Mouse (Mus musculus) kidney, postnatal 36 days (tissue): ENCODE data around the gene Fto.

Experiments used
- DNase-seq, 2 experiments: peaks; one replicate each; pipeline ENCODE4 v3.0.0; 2021 to 2022; ENCODE audit warnings: mixed read lengths in 2 of 2

Fto gene

DNA sequence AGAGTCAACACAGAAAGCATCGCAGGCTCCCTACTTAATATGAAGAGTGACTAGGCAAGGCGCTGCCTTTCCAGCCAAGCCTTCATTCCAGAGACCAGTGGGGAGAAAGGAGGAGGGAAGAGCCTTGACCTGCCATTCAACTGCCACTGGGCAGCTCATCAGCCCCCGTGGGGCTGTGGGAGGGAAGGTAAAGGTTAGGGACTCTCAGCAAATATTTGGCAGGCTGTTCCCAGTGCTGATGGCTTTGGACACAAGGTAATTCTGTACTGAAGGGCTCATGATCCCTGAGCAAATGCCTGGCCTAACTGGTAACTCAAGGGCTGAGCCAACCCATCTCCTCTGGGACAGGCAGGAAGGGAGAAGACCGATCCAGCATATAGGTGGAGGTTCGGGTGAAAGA is 393.2 kb downstream of the Fto start:
- DNase-seq = no peak

DNA sequence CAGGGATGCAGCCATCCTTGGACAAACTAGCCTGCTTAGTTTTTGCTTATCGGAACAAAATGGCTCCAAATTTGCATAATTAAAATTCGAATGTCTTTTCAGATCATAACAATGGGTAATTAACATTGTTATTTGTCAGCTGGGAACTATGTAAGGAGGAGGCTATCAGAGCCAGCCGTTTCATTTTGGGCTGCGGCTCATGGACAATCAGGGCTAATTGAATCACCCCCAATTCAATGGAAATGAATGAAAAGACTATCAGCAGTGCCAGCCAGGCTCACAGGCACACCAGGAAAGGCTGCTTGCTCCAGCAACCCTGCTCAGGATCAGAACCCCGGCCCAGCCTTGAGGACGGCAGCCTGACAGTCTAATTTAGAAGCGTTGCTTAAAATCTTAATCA is 395.3 kb downstream of the Fto start:
- DNase-seq = no peak

- DNase-seq = peak; percentile 4 to 8
Measured at GRCm38 (mm10) chr8:91709768-91710167, 396.4 kb downstream of the Fto start.

GRCm38 (mm10) chr8:91711202-91711601 is 397.9 kb downstream of the Fto start:
- DNase-seq = no peak

DNA sequence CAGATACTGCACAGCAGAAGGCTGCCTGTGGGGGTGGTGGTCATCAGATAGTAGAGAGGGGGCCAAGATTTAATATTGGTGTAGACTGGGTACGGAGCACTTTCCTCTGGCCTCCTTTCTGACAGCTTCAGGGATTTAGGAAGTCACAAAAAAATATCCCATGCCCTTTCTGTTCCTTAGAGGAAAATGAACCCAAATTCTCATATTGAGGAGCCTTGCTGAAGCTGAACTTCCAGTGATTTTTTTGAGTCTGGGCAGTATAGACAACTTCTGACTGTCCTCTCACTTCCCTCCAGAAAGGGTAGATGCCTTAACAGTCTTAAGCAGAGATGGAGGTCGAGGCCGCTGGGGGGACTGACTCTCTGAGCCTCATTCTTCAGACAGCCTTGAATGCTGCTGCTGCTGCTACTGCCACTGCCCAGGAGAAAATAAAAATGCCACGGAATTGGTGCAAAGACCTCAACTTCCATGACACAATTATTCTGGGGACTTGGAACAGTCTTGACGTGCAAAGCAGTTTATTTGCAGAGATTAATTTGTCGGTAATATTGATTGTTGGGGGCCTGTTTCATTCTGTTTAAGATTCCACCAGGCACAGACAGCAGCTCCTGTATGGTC is 398.8 kb downstream of the Fto start:
- DNase-seq = no peak

- DNase-seq = peak in 1 of 2 experiments; percentile 8
Measured at GRCm38 (mm10) chr8:91712731-91713569, 399.6 kb downstream of the Fto start.

- peak; percentile 19 to 46 for DNase-seq
Measured at GRCm38 (mm10) chr8:91713677-91714312, 400.5 kb downstream of the Fto start.

GRCm38 (mm10) chr8:91714733-91715132 is 401.4 kb downstream of the Fto start:
- peak; percentile 5 to 33 for DNase-seq

DNA sequence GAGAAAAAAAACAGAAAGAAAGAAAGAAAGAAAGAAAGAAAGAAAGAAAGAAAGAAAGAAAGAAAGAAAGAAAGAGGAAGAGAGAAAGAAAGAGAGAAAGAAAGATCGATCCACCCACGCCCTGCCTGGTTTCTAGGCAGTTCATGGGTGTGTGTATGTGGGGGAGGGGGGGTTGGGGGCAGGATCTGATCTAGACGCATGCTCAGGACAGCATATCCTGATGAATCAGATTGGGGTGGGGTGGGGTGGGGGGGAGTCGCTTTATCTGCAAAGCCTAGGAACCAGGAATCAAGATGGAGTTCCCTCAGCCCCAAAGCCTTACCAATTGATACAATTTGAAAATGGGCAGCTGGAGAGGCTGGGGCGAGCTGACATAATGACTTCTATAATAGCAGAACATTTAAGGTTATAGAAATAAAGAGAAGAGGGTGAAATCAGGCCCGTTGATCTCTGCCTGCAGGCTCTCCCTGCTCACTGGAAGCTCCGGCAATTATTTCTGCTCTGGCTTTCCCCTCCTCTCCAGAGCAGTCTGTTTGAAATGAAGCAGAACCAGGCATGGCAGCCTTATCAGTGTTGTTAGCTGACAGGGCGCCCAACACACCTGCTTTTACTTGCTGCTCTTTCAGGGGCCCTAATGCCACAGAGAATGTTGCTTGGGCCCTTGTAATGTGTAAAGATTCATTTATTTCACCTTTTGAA is 402.2 kb downstream of the Fto start:
- DNase-seq = no peak
